Mouse (Mus musculus): ENCODE results near the gene Mapk9.

Mapk9 gene

DNA sequence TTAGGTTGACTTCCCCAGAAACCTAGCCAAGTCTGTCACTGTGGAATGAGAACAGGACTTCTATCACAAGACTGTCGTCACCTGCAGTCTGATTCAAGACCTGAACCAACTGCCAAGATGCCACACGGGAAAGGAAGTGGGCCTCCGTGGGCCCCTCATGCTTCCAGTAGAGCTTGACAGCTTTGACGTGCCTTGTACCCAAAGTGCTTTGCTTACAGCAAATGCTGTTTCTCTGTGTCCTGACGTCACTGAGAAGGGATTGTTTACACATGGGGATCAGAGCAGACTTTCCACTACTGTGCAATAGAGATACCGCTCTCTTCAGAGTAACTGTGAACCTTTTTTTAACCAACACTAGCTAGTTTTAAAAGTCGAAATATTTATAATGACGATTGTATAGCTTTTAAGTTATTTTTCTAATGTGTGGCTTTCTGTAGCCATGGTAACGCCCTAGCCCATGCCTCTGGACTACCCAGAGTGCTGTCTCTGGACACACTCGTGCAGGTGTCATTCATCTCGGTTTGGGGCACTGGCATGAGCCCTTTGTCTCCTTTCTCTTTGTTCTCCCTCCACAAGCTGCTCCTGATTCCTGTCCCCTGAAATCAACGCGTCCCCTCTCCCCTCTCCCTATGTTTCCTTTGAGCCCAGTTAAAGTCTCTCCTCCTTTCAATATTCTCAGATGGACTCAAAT, 8.7 kb upstream of the Mapk9 start:
- ATAC-seq (ENCODE audit: insufficient number of reproducible peaks, low FRiP score, low TSS enrichment) = no peak

DNA sequence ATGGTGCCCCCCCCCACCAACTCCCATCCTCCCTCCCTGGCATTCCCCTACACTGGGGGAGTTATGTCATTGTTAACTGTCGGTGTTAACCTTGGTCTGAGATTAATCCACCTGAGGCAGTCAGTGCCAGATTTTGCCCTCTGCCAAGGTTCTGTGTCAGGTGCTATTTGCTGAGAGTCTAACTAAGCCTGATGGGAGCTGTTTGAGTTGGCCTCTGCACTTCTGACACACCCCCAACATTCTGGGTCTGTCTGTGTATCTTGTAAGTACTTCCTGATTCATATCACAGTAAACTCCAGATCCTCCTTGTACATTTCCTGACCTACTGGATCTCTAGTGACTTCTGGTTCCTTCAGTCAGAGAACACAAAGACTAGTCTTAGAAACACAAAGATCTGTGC, 5.9 kb upstream of the Mapk9 start:
- no peak for ATAC-seq (ENCODE audit: insufficient number of reproducible peaks, low FRiP score, low TSS enrichment)

DNA sequence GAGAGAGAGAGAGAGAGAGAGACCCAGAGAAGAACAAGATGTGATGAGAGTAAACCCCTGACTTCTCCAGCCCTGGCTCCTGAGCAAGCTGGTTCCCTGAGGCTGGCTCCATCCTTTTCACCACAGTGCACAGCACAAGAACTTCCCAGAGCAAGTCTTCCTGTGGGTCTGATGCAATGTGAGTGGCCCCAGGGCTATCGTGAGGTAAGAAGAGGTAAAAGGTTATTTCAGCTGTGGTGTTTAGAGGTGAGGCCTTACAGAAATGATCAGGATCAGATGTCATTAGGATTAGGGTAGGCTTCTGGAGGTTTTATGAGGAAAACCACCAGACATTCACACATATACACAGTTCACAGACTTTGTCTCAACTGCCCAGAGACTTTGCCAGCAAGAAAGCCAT, 4.7 kb upstream of the Mapk9 start:
- ATAC-seq (ENCODE audit: insufficient number of reproducible peaks, low FRiP score, low TSS enrichment) = no peak

DNA sequence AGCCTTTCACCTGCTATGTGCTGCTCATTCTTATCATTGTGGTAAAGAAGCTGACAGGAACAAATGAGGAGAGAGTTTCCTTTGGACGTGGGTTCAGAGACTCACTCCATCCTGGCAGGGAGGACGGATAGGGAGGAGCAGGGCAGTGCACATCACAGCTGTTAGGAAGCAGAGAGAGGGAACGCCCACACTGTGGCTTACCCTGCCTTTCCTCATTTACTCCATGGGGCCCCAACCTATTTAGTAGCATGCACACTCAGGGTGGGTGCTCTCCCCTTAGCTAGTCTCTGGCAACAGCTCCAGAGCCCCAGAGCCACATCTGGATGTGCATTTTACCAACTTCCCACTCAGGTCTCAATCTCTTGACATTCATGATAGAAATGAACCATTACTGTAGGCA, 3.8 kb upstream of the Mapk9 start:
- ATAC-seq (ENCODE audit: insufficient number of reproducible peaks, low FRiP score, low TSS enrichment) = no peak

DNA sequence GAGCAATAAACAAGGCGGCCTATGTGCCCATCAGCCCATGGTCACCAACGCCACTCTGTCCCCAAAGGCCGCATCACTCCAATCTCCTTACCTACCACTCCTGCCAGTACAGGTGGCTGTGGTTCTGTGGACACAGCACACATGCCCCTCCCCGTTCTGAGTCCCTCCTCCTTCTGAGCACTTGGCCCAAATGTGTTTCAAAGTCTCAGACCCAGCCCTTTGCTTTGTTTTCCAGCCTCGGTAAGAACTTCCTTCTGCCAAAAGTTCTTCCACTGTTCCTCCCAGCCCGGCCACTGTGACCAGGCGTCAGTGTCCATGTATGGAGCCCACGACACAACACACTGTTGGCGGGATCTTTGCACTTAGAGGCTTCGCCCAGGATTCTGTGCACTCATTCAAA, 2.2 kb upstream of the Mapk9 start:
- no peak for ATAC-seq (ENCODE audit: insufficient number of reproducible peaks, low FRiP score, low TSS enrichment)

DNA sequence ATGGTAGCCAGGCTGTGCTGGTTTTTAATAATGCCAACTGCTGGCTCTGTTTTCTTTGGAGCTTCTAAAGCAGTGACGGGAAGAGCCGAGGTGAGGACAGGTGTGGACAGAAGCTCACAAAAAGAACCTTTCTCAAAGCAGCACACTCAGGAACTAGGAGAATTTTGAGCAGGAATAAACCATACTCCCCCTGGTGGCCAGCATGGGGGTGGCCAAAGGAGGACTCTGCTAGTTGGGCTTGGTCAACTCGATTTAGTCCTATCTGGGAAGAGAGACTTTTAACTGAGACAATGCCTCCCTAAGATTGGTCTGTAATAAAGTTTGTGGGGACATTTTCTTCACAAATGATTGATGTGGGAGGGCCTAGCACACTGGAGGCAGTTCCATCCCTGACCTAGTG, 1.6 kb upstream of the Mapk9 start:
- no peak for ATAC-seq (ENCODE audit: insufficient number of reproducible peaks, low FRiP score, low TSS enrichment)

DNA sequence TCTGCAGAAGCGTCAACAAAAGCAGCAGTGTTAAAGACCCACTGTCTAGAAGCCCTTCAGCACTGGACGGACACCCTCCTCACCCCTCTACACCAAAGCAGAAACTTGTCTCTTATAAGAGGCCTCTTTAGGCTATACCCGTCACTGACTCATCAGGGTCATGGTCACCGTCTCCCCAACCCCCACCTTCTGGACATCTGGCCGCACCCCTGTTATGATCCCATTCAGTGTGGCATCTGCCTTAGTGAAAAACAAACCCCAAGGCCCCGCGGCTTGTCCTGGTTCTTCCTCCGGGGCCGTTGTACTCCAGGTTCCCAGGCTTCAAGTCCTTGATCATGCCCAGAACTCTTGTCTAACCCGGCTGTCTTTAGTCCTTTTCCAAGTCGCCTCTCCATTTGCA, 593 bp upstream of the Mapk9 start:
- 0 out of 2 replicates have a peak, but pooled peaks have one; percentile 7 for ATAC-seq (ENCODE audit: insufficient number of reproducible peaks, low FRiP score, low TSS enrichment)

DNA sequence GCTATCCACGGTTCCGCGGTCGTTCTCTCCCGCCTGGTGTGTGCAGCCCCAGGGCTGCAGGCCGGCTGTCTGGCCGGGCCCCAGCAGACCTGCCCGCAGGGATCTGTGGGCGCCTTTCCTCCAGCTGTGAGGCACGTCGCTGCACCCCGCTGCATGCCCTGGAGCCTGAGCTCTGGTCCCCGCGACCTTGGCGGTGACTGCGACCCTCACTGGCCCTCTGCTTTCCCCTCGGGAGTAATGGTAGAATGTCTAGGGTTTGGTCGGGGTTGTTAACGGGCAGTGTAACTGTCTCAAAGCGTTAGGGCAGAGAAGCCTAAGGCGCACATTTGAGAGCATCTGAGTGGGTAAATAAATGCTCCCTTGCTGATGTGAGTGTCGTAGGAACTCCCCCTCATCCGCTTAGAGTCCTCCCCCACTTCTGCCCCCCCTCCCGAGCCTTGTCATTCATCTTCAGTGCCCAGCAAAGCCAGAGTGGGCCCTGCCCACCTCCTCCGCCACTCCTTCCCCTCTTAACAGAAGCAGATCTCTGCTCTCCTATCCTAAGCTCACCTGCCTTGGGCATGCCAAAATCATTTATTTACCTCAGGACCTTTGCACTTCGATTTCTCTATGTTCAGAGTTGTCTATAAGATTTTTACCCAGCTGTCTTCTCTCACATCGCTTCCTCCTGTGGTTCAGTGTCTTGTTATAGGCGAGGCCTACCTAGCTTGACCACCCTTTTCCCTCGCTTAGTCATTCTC, 690 bp downstream of the Mapk9 start:
- 0 out of 2 replicates have a peak, but pooled peaks have one; percentile 7 for ATAC-seq (ENCODE audit: insufficient number of reproducible peaks, low FRiP score, low TSS enrichment)

DNA sequence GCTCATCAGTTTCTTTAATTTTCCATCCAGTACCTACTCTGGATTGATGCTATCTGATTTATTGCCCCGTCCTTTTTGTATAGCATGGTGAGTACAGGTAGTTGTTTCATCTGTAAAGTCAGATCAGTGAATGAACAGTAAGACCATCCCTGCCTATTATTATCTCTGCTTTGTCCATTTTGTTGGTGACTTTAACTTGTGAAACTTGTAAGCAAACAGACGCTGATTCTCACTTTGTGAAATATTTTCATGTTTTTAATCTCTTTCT, 1.2 kb downstream of the Mapk9 start:
- ATAC-seq (ENCODE audit: insufficient number of reproducible peaks, low FRiP score, low TSS enrichment) = no peak

DNA sequence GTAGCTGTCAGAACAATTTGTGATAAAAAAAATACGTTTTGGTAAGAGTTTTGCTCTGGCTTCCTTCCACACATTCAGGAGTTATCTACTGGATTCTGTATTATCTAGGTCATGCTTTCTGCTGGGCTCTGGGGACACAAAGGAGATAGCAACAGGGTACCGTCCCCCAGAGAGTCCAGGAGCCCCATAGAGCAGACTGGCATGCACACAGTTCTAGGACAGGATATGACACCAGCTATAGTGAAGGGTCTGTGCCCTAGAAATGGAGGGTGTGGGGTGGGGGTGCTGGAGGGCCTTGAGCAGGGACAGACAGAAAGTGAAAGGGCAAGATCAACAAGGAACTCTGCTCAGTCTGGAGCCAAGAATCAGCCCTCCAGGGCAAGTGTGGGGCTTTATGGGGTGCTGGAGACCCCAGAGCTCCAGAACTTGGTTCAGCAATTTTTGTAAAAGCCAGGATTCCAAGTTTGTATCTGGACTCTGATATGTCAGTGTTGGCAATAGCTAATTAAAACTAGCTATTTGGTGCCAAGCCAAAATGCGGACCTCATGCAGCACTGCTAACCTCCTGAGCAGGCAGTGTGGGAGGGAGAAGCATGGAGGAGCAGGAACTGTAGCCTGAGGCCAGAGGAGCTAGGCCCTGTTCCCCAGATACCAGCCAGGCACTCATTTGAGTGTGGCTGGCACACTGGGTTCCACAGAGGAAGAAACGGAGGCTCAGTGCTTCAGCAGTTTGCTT, 1.7 kb downstream of the Mapk9 start:
- no peak for ATAC-seq (ENCODE audit: insufficient number of reproducible peaks, low FRiP score, low TSS enrichment)

DNA sequence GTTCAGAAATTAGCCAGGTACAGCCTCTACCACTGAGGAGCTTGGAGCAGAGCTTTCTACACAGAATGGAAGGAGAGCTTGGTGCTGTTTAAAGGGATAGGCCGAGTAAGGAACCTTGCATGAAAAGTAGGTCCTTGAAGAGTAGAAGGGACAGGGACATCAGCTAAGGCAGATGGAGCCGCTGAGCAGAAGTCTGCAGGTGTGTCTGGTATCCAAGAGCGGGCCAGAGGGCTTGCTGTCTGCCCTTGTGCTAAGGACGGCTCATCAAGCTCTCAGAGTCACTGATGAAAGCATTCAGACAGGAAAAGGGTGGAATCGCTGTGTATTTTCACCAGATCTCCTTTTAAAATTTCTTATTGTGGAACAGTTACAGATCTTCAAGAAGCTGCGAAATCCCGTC, 3.8 kb downstream of the Mapk9 start:
- ATAC-seq (ENCODE audit: insufficient number of reproducible peaks, low FRiP score, low TSS enrichment) = no peak

DNA sequence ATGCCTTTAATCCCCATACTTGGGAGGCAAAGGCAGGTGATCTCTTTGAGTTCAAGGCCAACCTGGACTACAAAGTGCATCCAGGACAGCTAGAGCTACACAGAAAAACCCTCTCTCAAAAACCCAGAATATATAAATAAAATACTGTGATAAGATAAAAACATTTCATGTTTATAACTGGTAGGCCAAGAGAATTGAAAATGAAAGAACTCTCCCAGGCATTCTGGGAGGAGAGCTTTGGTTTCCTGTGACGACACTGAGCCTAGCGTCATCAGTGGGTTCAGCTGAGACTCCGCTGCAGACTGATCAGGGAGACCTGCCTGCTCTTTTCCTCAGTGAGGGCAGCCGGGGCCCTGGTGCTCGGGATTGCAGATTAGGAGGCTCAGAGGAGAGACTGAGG, 8.6 kb downstream of the Mapk9 start:
- no peak for ATAC-seq (ENCODE audit: insufficient number of reproducible peaks, low FRiP score, low TSS enrichment)

DNA sequence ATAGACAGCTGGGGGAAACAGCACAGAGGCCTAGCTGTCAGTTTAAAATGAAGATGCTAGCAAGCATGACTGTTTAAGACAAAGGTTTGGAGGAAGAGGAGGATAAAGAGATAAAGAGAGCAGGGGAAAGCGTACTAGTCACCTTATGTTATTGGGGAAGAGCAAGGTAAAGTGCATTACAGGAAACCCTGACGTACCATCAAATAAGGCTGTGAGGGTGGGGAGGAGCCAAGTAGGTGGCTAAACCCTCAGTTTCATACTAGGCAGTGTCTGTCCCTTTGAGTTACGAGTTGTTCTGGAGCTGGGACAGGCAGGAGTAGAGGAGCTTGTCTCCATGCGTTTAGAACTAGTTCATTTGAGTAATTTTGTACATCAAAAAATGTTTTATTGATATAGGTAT, 14.6 kb downstream of the Mapk9 start:
- ATAC-seq (ENCODE audit: insufficient number of reproducible peaks, low FRiP score, low TSS enrichment) = no peak

DNA sequence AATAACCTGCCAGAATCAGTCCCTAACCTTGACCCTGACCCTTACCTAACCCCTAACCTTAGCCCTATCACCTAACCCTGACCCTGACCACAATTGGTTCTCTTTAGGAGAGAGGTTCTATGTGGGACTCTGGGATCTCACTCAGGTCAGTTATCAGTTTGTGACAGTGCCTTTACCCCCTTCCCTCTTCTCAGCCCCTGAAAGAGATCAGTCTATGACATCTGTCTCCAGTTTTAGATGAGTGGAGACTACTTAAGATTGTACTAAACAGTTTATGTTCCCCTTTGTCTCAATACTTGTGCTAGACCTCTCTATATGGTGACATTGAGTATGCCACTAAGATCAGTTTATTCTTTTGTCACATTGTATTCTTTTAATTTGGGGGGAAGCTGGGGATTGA, 17.4 kb downstream of the Mapk9 start:
- no peak for ATAC-seq (ENCODE audit: insufficient number of reproducible peaks, low FRiP score, low TSS enrichment)

DNA sequence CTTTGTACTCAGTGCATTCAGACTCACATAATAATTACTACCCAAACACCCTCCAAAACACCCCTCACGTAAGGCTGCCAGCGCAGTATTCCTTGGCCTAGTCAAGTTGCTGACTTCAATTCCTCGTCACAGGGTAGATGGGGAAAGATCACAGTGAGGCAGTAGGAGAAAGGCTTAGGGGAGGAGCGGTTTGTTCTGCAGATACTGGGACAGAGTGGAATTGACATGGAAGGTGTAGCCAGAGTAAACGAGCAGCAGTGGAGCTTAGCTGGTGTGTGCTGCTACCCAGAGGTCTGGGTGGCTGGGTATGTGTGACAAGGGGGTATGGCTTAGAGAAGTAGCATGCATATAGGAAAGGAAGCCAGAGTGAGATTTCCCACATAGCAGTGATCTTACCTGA, 20.8 kb downstream of the Mapk9 start:
- no peak for ATAC-seq (ENCODE audit: insufficient number of reproducible peaks, low FRiP score, low TSS enrichment)

DNA sequence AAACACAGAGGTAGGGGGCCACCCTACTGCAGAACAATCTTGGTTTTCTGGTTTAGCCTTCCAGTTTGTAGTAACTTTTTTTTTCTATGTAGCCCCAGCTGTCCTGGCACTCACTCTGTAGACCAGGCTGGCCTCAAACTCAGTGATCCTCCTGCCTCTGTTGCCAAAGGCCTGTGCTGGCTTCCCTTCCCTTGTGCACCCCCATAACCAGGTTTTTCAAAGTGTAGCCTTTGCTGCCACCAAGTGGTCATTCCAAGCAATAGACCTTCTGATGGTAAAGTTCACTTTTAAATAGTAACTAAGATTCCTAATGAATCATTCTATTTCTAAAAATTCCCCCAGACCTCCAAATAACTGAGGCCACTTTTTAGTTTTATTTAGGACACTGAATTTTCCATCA, 23.2 kb downstream of the Mapk9 start:
- no peak for ATAC-seq (ENCODE audit: insufficient number of reproducible peaks, low FRiP score, low TSS enrichment)

DNA sequence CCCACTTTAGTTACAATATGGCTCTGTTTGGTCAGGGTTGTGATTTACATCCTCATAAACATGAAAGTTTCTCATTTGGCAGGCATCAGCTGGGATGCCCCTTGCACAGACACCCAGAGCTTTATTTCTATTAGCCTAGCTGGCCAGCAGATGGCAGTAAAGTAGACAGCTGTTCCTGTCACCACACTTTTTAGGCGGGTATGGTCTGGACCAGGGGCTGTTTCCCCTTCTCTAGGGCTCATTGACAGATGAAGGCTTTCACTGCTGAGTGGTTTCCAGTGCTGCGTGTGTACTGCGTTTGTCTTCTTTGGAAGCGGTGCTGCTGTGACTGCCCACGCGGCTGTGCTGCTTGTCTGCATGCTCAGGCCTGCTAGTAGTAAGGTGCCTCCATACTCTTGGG, 25.4 kb downstream of the Mapk9 start:
- ATAC-seq (ENCODE audit: insufficient number of reproducible peaks, low FRiP score, low TSS enrichment) = 0 out of 2 replicates have a peak, but pooled peaks have one; percentile 36

DNA sequence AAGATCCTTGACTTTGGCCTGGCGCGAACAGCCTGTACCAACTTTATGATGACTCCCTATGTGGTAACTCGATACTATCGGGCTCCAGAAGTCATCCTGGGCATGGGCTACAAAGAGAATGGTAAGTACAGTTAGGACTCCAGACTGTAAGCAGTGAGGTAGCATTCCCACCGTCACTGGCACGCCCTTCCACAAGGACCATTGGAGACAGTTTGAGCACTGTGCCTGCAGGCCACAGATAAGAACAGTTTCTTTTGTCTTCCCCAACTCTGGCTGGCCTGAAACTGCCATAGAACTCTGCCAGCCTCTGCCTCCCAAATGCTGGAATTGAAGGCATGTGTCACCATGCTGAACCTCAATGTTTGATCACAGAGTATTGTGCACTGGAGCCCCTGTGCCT, 26.2 kb downstream of the Mapk9 start:
- ATAC-seq (ENCODE audit: insufficient number of reproducible peaks, low FRiP score, low TSS enrichment) = no peak

DNA sequence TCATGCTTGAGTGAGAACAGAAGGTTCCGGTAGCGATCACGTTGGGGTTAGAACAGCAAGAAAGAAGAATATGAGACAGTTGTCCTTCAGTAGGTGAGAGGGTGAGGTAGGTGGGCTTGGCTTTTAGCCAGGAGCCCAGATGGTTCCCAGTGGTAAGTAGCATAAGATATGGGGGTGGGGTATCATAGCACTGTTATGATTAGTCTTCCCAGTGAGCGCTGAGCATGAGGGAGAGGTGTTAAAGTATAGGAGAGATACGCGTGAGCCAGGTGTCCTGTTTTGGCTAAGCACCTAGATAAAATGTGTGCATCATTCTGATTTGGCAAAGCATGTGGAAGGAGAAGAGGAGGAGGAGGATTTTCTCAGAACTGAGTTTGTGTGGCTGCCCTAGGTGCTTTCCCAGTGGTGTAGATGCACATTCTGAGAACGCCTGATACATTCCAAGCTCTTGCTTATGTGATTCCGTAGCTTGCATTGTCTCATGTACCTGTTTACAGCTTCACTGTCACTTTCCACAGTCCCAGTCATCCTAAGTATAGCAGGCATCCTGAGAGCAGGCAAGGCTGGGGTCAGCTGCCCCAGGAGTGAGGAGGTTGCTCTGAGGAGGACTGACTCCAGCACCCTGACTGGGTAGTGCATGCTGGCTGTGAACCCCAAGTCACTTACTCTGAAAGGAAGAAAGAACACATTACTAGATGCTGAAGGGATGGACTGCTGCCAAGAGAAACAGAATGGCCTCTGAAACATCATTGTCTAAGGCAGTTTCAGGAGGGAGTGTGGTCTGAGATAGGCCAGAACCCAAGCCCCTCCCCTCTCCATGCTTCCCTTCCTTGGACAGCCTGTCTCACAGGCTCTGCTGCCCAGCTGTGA, 30.6 kb downstream of the Mapk9 start:
- ATAC-seq (ENCODE audit: insufficient number of reproducible peaks, low FRiP score, low TSS enrichment) = peak; percentile 37; the same call in 1 of the 2 replicates

DNA sequence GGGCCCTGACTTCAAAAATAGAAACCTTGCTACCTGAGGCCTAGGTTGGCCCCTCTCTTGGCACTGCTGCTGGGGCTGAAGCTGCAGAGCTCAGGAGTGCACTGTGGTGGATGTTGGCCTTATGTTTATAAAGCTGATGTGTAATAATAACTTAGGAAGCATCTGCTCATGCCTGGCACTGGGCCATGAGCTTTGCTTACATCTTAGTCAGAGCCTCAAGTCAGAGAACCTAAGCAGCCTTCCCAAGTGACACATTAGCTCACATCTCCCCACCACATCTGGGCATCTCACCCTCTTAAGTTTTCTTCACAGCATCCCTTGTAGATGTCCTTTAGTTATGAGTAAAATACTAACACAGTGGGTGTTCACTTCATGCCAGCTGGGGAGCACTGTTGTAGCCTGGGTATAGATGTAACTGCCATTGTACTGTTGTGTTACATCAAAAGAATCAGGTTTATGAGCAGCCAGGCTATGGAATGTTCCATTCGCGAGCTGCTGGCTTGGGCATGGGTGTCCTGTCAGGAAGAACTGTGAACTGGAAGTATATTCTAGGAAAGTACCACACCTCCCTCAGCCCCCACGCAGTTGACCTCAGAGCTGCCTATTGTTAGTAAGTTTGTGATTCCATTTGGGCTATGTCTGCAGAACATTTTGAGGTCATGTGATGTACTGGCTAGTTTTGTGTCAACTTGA, 33.5 kb downstream of the Mapk9 start:
- no peak for ATAC-seq (ENCODE audit: insufficient number of reproducible peaks, low FRiP score, low TSS enrichment)

Measured in cerebellum, adult (tissue).